In the genomic region with DNA sequence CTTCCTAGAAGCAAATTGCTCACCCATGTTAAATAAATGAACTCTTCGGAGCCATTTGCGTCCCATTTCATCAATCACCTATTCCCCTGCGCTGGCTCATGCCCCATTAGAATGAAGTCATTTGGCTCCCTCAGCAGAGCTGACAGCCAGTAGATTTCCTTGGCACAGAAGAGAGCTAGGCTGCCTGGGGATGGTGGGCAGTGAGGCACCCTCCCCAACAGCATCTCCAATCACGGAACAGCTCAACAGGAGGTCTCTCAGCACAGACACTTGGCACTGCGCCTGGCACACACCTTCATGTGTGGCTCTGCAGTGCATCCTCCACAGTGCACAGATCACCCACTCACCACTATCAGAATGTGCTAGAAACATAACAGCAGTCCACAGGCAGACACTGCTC, we compare ENCODE assay signal across 9 mouse cellular contexts.
DNase-seq lines count a peak whose midpoint lies in the region; ATAC-seq lines count a peak whose summit lies in the region.
"Had no signal": no experiment of that assay in that cellular context is flagged by ENCODE, and none has a peak within 500 bp of the region (broad histone marks: within the 10 kb centered on the region; RNA-seq: fewer than 3 reads in every experiment).

No protein-coding gene starts in this region.

- peaks cover 16% of the 10 kb centered on the region; the same call in 1 of the 2 replicates for H3K36me3 ChIP-seq in heart, embryonic 16.5 days (ENCODE audit: control insufficient read depth, insufficient read depth)
- H3K36me3 ChIP-seq in heart, embryonic 11.5 days (ENCODE audit: control insufficient read depth, insufficient read depth, low read length), result peaks cover 5% of the 10 kb centered on the region; the same call in 1 of the 2 replicates
- H3K36me3 ChIP-seq in hindbrain, embryonic 14.5 days (replicated peaks; ENCODE audit: control insufficient read depth, insufficient read depth), result peaks cover 17% of the 10 kb centered on the region
- H3K36me3 ChIP-seq in midbrain, embryonic 13.5 days, result peaks cover 24% of the 10 kb centered on the region

- WGBS in heart, embryonic 16.5 days, result 59% methylated on average over 5 of the region's 5 CpGs
- WGBS in heart, embryonic 11.5 days (ENCODE audit: insufficient replicate concordance), result 88% methylated on average over 5 of the region's 5 CpGs
- 40% methylated on average over 5 of the region's 5 CpGs for WGBS in hindbrain, embryonic 14.5 days
- 86% methylated on average over 5 of the region's 5 CpGs for WGBS in midbrain, embryonic 13.5 days

- DNase-seq in cerebellum, adult 11-12 months, result peak; percentile 75
- peak; percentile 59 for DNase-seq in hindbrain, embryonic 14.5 days (ENCODE audit: low spot score)
- no peak for DNase-seq in spleen, postnatal 4 days (ENCODE audit: low spot score in 2 of 2)
- DNase-seq in thymus, postnatal 36 days, result no peak

- no peaks in the 10 kb centered on the region for H3K27me3 ChIP-seq in heart, embryonic 16.5 days (ENCODE audit: control insufficient read depth, insufficient read depth, low read length)
- H3K27me3 ChIP-seq in heart, embryonic 11.5 days (ENCODE audit: control insufficient read depth, insufficient read depth, low read length), result no peaks in the 10 kb centered on the region
- H3K27me3 ChIP-seq in hindbrain, embryonic 14.5 days (ENCODE audit: control insufficient read depth, insufficient read depth, low read length), result no peaks in the 10 kb centered on the region
- no peaks in the 10 kb centered on the region for H3K27me3 ChIP-seq in midbrain, embryonic 13.5 days
- H3K27me3 ChIP-seq: limb, embryonic 12.5 days had no signal

- no peak overlapping the region for H3K27ac ChIP-seq in heart, embryonic 16.5 days (ENCODE audit: low read length)
- no peak overlapping the region for H3K27ac ChIP-seq in heart, embryonic 11.5 days (ENCODE audit: low read depth, low read length)
- no peak overlapping the region for H3K27ac ChIP-seq in hindbrain, embryonic 14.5 days
- H3K27ac ChIP-seq in midbrain, embryonic 13.5 days, result no peak overlapping the region
- H3K27ac ChIP-seq: limb, embryonic 12.5 days had no signal

- peaks cover 9% of the 10 kb centered on the region; the same call in 1 of the 2 replicates for H3K4me1 ChIP-seq in heart, embryonic 16.5 days (ENCODE audit: control insufficient read depth, insufficient read depth, low read length)
- H3K4me1 ChIP-seq in heart, embryonic 11.5 days (ENCODE audit: control insufficient read depth, insufficient read depth, low read length), result no peaks in the 10 kb centered on the region
- 0 out of 2 replicates have a peak, but pooled peaks cover 13% of the 10 kb centered on the region for H3K4me1 ChIP-seq in hindbrain, embryonic 14.5 days (replicated peaks; ENCODE audit: control insufficient read depth, insufficient read depth, low read length)
- H3K4me1 ChIP-seq in midbrain, embryonic 13.5 days (replicated peaks), result 0 out of 2 replicates have a peak, but pooled peaks cover 3% of the 10 kb centered on the region
- H3K4me1 ChIP-seq: limb, embryonic 12.5 days had no signal

- no peak overlapping the region for H3K4me2 ChIP-seq in heart, embryonic 16.5 days (ENCODE audit: low read depth, low read length)
- H3K4me2 ChIP-seq in heart, embryonic 11.5 days, result no peak overlapping the region
- no peak overlapping the region for H3K4me2 ChIP-seq in hindbrain, embryonic 14.5 days (replicated peaks)
- H3K4me2 ChIP-seq in midbrain, embryonic 13.5 days (replicated peaks), result no peak overlapping the region
- H3K4me2 ChIP-seq: limb, embryonic 12.5 days had no signal

- H3K9ac ChIP-seq in heart, embryonic 16.5 days (ENCODE audit: low read length), result no peak overlapping the region
- H3K9ac ChIP-seq in heart, embryonic 11.5 days (ENCODE audit: low read depth, low read length), result no peak overlapping the region
- H3K9ac ChIP-seq in hindbrain, embryonic 14.5 days, result no peak overlapping the region
- H3K9ac ChIP-seq in midbrain, embryonic 13.5 days (replicated peaks), result no peak overlapping the region
- H3K9ac ChIP-seq: limb, embryonic 12.5 days had no signal

- no peaks in the 10 kb centered on the region for H3K9me3 ChIP-seq in heart, embryonic 16.5 days (replicated peaks; ENCODE audit: control insufficient read depth, low read length)
- no peaks in the 10 kb centered on the region for H3K9me3 ChIP-seq in heart, embryonic 11.5 days (replicated peaks; ENCODE audit: control insufficient read depth, low read length)
- no peaks in the 10 kb centered on the region for H3K9me3 ChIP-seq in hindbrain, embryonic 14.5 days (ENCODE audit: control insufficient read depth, low read length)
- no peaks in the 10 kb centered on the region for H3K9me3 ChIP-seq in midbrain, embryonic 13.5 days
- H3K9me3 ChIP-seq: limb, embryonic 12.5 days had no signal

- H3K4me3 ChIP-seq in heart, embryonic 16.5 days (ENCODE audit: low read length), result no peak overlapping the region
- H3K4me3 ChIP-seq in heart, embryonic 11.5 days (ENCODE audit: low read depth, low read length), result no peak overlapping the region
- no peak overlapping the region for H3K4me3 ChIP-seq in hindbrain, embryonic 14.5 days (replicated peaks; ENCODE audit: low read length)
- H3K4me3 ChIP-seq in midbrain, embryonic 13.5 days (replicated peaks), result no peak overlapping the region
- H3K4me3 ChIP-seq: limb, embryonic 12.5 days had no signal

- peak; percentile 62 for ATAC-seq in heart, embryonic 16.5 days (replicated peaks; ENCODE audit: extremely low read depth, insufficient read depth, low FRiP score)
- ATAC-seq in heart, embryonic 11.5 days (replicated peaks; ENCODE audit: insufficient number of reproducible peaks, low FRiP score, low TSS enrichment), result no peak
- peak; percentile 88 for ATAC-seq in hindbrain, embryonic 14.5 days (ENCODE audit: low FRiP score)
- peak; percentile 63; the same call in 1 of the 2 replicates for ATAC-seq in midbrain, embryonic 13.5 days
- ATAC-seq in granulocyte monocyte progenitor cell, adult 5-6 weeks (replicated peaks; ENCODE audit: poor library complexity, severe bottlenecking), result no peak

Comparison
In these comparisons a context has a peak if more than half of its experiments do, and no peak if none do; other contexts are left out.
1. ATAC-seq: peak in heart, embryonic 16.5 days (single experiment), hindbrain, embryonic 14.5 days (single experiment) and midbrain, embryonic 13.5 days (single experiment); none in heart, embryonic 11.5 days (single experiment) and granulocyte monocyte progenitor cell, adult 5-6 weeks (single experiment).
2. DNase-seq: peak in cerebellum, adult 11-12 months (single experiment) and hindbrain, embryonic 14.5 days (single experiment); none in spleen, postnatal 4 days (0 of 2) and thymus, postnatal 36 days (0 of 2).